Mouse (Mus musculus) brain, embryonic 14.5 days (tissue): Measurements from ENCODE around the gene Ttc28.

Source experiments
- CTCF ChIP-seq: fragments of 200-500 bp; IDR thresholded peaks from 2 replicates; pipeline ENCODE4 v1.5.1; 2012; ENCODE audit warnings: inconsistent platforms, mild to moderate bottlenecking, moderate library complexity, borderline replicate concordance; ENCODE audit not compliant: insufficient read depth, insufficient read length; ENCODE audit errors: extremely low read depth
- POLR2A ChIP-seq: fragments of 200-500 bp; IDR thresholded peaks from 2 replicates; pipeline ENCODE4 v1.6.1; 2012; ENCODE audit warnings: mild to moderate bottlenecking, inconsistent platforms, borderline replicate concordance; ENCODE audit not compliant: poor library complexity, insufficient read depth, insufficient read length, severe bottlenecking; ENCODE audit errors: extremely low read depth

DNA sequence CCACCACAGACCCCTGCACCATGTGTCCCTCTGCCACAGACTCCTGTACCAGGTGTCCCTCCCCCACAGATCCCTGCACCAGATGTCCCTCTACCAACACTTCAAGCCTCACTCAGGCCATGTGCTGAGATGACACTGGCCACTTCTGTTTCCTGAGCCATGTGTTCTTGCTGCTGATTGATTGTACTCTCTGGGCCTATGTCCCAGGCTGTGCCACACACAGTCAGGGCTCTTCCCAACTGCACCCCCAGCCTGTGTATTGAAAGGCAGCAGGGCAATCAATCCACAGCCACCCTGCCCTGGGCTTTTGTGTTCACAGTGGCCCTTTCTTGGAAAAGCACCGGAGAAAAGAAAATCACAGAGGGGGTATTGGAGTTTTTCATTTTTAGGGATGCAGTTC is 352.2 kb downstream of the Ttc28 start:
- TF ChIP-seq POLR2A (no peak), CTCF (no peak)
